Mouse (Mus musculus): ENCODE data around the gene Asic5. TPM values are rescaled to one million over a fixed set of nuclear protein-coding genes. Genes with fewer than 3 reads are reported as not detected.
A peak's percentile ranks its signal among the peaks of the same experiment; 100 is the strongest.

Asic5 gene
- total and polyA plus RNA-seq, 3 experiments, result not detected

DNA sequence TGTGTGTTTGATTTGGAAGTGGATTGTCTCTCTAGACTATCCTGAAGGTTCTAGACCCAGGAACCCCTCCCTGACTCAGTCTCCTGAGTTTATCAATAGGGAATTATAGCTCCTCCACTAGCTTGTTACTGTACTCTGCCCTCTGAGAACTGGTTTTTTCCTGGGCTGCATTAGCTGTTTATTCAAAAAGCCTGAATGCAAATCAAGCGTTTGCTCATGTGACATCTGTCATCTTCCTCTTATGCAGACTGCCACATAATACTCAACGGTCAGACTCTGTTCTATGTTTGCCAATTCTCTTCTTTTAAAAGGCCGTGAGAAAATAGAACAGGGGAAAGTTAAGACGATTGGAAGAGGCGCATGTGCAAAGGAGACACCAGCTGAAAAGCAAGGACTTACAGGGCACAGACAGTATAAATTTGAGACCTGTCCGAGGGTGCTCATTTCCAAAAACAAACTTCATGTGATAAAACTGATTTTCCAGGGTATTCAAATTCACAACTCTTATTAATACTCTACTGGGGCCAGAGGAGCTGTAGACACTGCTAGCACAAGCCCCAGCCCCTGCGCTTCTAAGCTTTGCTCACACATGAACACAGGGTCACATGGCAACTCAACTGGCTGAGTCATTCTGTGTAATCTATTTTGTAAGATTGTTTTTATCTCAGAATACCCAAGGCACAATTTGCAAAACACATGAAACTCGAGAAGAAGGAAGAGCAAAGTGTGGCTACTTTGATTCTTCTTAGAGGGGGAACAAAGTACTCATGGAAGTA is 1.2 kb downstream of the Asic5 start:
- in situ Hi-C loops (cut with MboI; ENCODE audit: low pct_ligation_motif_present, low pct_unique_long_range_greater_than_20kb, low sequenced_read_pairs), result no loop called here
- no peak overlapping the region for H3K27ac ChIP-seq (ENCODE audit: insufficient read depth, low read depth)

DNA sequence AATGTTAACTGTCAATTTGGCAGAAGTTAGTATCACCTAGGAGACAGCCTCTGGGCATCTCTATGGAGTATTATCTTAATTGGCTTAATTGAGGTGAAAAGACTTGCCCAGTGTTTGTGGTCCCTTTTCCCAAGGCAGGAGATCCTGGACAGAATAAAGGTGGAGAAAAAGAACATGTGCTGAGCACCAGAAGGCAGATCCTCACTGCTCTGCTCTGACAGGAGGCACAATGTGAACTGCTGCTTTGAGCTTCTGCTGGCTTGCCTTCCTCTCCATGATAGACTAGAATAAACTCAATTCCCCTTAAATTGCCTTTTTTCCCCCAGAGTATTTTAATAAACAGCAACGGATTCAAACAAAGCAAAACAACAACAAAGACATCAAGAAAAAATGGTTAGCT is 3.0 kb downstream of the Asic5 start:
- no peak overlapping the region for H3K4me3 ChIP-seq (replicated peaks in 1 of 3; ENCODE audit: low read depth in 2 of 3, low read length in 2 of 3, poor library complexity in 1 of 3)
- in situ Hi-C loops (cut with MboI; ENCODE audit: low pct_ligation_motif_present, low pct_unique_long_range_greater_than_20kb, low sequenced_read_pairs), result no loop called here
- H3K9me3 ChIP-seq (replicated peaks; ENCODE audit: low read length), result peaks cover 3% of the 10 kb centered on the region
- H3K4me1 ChIP-seq (ENCODE audit: control insufficient read depth in 1 of 2, insufficient read depth in 2 of 2), result peaks cover 0 to 25% of the 10 kb centered on the region in 2 experiments; a peak in 2 of 4 replicates
- no peaks in the 10 kb centered on the region for H3K79me2 ChIP-seq (replicated peaks; ENCODE audit: control insufficient read depth, extremely low read depth, insufficient read depth, poor library complexity, severe bottlenecking)
- no peak overlapping the region for H3K27ac ChIP-seq (ENCODE audit: insufficient read depth, low read depth)
- H3K27me3 ChIP-seq (replicated peaks), result no peaks in the 10 kb centered on the region
- no peak for DNase-seq (ENCODE audit: extremely low read depth)
- no peak overlapping the region for H3K9ac ChIP-seq (ENCODE audit: insufficient read depth, low read depth)
- H3K4me2 ChIP-seq (ENCODE audit: insufficient read depth, low read depth, poor library complexity, severe bottlenecking), result no peak overlapping the region
- H3K36me3 ChIP-seq (replicated peaks in 1 of 2; ENCODE audit: control insufficient read depth in 1 of 2, insufficient read depth in 1 of 2, low read length in 1 of 2), result no peaks in the 10 kb centered on the region
- TF ChIP-seq NELFE (IDR thresholded peaks at IDR 0.05; ENCODE audit: low read depth, low read length) (no peak), ELF1 (IDR thresholded peaks at IDR 0.05; ENCODE audit: low read depth, low read length) (no peak), GABPA (IDR thresholded peaks at IDR 0.05; ENCODE audit: insufficient replicate concordance, low read depth, low read length) (no peak), HCFC1 (IDR thresholded peaks at IDR 0.05; ENCODE audit: low read depth, low read length) (no peak), ETS1 (conservative IDR thresholded peaks at IDR 0.05; ENCODE audit: low read depth, low read length) (no peak), KAT2A (IDR thresholded peaks at IDR 0.05; ENCODE audit: insufficient replicate concordance, low read length) (no peak), MXI1 (IDR thresholded peaks at IDR 0.05; ENCODE audit: low read depth, low read length) (no peak), SIN3A (IDR thresholded peaks at IDR 0.05; ENCODE audit: low read length) (no peak), POLR2A (IDR thresholded peaks at IDR 0.05; ENCODE audit: low read depth, low read length) (no peak), ZC3H11A (IDR thresholded peaks at IDR 0.05; ENCODE audit: low read depth, low read length) (no peak), MYC (IDR thresholded peaks at IDR 0.05; ENCODE audit: low read depth, low read length) (no peak), SMC3 (IDR thresholded peaks at IDR 0.05; ENCODE audit: low read depth, low read length) (no peak), IRF4 (IDR thresholded peaks at IDR 0.05; ENCODE audit: low read depth, low read length) (no peak), USF1 (IDR thresholded peaks at IDR 0.05; ENCODE audit: low read depth, low read length) (no peak), MAZ (IDR thresholded peaks at IDR 0.05; ENCODE audit: low read depth, low read length) (no peak), MEF2A (IDR thresholded peaks at IDR 0.05; ENCODE audit: borderline replicate concordance, low read depth, low read length) (no peak), JUND (conservative IDR thresholded peaks at IDR 0.05; ENCODE audit: low read depth, low read length) (no peak), RCOR1 (conservative IDR thresholded peaks at IDR 0.05; ENCODE audit: low read depth, low read length) (no peak)
- dilution Hi-C loops (cut with MboI; ENCODE audit: extremely low pct_ligation_motif_present, extremely low pct_unique_long_range_greater_than_20kb, low sequenced_read_pairs), result no loop called here

More for the DNA sequence above, 1.2 kb downstream of the Asic5 start:
- no peaks in the 10 kb centered on the region for H3K27me3 ChIP-seq (replicated peaks)
- H3K4me1 ChIP-seq (ENCODE audit: control insufficient read depth in 1 of 2, insufficient read depth in 2 of 2), result peaks cover 0 to 16% of the 10 kb centered on the region in 2 experiments; a peak in 2 of 4 replicates
- H3K79me2 ChIP-seq (replicated peaks; ENCODE audit: control insufficient read depth, extremely low read depth, insufficient read depth, poor library complexity, severe bottlenecking), result no peaks in the 10 kb centered on the region
- peaks cover under 1% of the 10 kb centered on the region for H3K9me3 ChIP-seq (replicated peaks; ENCODE audit: low read length)
- no peaks in the 10 kb centered on the region for H3K36me3 ChIP-seq (replicated peaks in 1 of 2; ENCODE audit: control insufficient read depth in 1 of 2, insufficient read depth in 1 of 2, low read length in 1 of 2)
- H3K9ac ChIP-seq (ENCODE audit: insufficient read depth, low read depth), result no peak overlapping the region
- TF ChIP-seq BHLHE40 (IDR thresholded peaks at IDR 0.05; ENCODE audit: low read depth, low read length) (peak; percentile 66), ETS1 (conservative IDR thresholded peaks at IDR 0.05; ENCODE audit: low read depth, low read length) (no peak), MAX (IDR thresholded peaks at IDR 0.05; ENCODE audit: low read length) (no peak)
- dilution Hi-C loops (cut with MboI; ENCODE audit: extremely low pct_ligation_motif_present, extremely low pct_unique_long_range_greater_than_20kb, low sequenced_read_pairs), result no loop called here
- no peak overlapping the region for H3K4me3 ChIP-seq (replicated peaks in 1 of 3; ENCODE audit: low read depth in 2 of 3, low read length in 2 of 3, poor library complexity in 1 of 3)
- H3K4me2 ChIP-seq (ENCODE audit: insufficient read depth, low read depth, poor library complexity, severe bottlenecking), result peak overlapping the region; percentile 56
- DNase-seq (ENCODE audit: extremely low read depth), result peak; percentile 10

Data from CH12.LX (cell line).